Mouse (Mus musculus) neural tube, embryonic 13.5 days (tissue): ENCODE measurements at regions not wholly inside any gene's neighbourhood (a gene's known extent, or its start where the extent isn't known, plus 50 kb on each side); places are given as distances from the start of the nearest gene placed in this dataset.

Experiments used
- ATAC-seq: fragments of 200-750 bp; cut with Nextera tagmentation; 2 replicates; pipeline ENCODE4 v1.8.0; 2017; ENCODE audit warnings: low read depth, mild to moderate bottlenecking, moderate TSS enrichment, moderate library complexity
- H3K27ac ChIP-seq: fragments of 300-500 bp; sonication (generic); replicated peaks from 2 replicates; pipeline ENCODE4 v1.5.1; 2015; ENCODE audit warnings: moderate library complexity, mild to moderate bottlenecking, inconsistent platforms
- H3K27me3 ChIP-seq: fragments of 300-500 bp; sonication (generic); 2 replicates; pipeline ENCODE4 v1.6.1; 2015; ENCODE audit warnings: mild to moderate bottlenecking, inconsistent platforms
- H3K36me3 ChIP-seq: fragments of 300-500 bp; sonication (generic); 2 replicates; pipeline ENCODE4 v1.6.1; 2015; ENCODE audit warnings: mild to moderate bottlenecking, inconsistent platforms
- H3K4me1 ChIP-seq: fragments of 300-500 bp; sonication (generic); replicated peaks from 2 replicates; pipeline ENCODE4 v1.6.1; 2015; ENCODE audit warnings: inconsistent platforms
- H3K4me2 ChIP-seq: fragments of 300-500 bp; sonication (generic); 2 replicates; pipeline ENCODE4 v1.6.1; 2015; ENCODE audit warnings: inconsistent platforms, mild to moderate bottlenecking, moderate library complexity
- H3K4me3 ChIP-seq: fragments of 300-500 bp; sonication (generic); 2 replicates; pipeline ENCODE4 v1.5.1; 2015; ENCODE audit warnings: mild to moderate bottlenecking, inconsistent platforms
- H3K9ac ChIP-seq: fragments of 300-500 bp; sonication (generic); 2 replicates; pipeline ENCODE4 v1.6.1; 2015; ENCODE audit warnings: moderate library complexity, mild to moderate bottlenecking, inconsistent platforms
- H3K9me3 ChIP-seq: fragments of 300-500 bp; sonication (generic); 2 replicates; pipeline ENCODE4 v1.6.1; 2016; ENCODE audit warnings: inconsistent platforms
- WGBS: fragments of 180-500 bp; shearing (Covaris S2); methylation state at CpG from one replicate; pipeline ENCODE4 v1.1.7; 2015; 5-methylcytosine and 5-hydroxymethylcytosine counted together

DNA sequence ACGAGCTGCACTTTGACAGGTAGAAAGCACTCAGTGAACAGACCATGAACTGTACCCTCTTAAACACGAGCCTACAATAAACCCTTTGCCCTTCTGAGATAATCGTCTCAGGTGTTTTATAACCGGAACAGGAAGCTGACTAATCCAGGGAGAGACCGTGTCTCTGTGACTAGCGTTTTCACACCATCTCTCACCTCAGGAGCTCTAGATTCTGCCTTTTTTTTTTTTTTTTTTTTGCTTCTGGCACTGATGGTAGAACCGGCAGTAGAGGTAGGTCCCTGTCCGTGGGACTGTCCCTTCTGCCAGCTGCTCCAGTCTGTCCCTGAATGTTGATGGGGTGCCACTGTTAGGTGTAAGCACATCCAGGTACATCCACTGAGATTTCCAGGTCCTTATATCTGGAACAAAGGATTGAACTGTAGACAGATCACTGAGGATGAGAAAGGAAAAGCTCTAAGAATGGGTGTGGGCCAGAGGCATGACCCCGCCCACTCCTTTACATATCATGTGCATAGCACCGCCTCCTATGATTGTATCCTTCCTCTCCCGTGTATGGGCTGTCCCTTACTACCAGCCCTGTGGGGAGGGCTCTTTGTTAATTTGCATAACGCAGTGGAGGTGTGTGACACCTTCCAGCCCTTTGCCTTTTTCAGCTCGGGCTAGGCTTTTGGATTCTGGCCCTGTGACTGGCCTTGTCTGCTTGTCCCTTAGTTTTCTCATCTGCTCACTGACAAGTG is 70.7 kb upstream of the Lrpap1 start:
- Histone ChIP-seq H3K27me3 (no peaks in the 10 kb centered on the region; the same call in 1 of the 2 replicates), H3K27ac (no peak overlapping the region), H3K9ac (no peak overlapping the region), H3K4me3 (no peak overlapping the region), H3K36me3 (no peaks in the 10 kb centered on the region), H3K4me1 (peaks cover 14% of the 10 kb centered on the region), H3K9me3 (no peaks in the 10 kb centered on the region), H3K4me2 (no peak overlapping the region)
- peak; percentile 63 for ATAC-seq
- WGBS, result 49% methylated on average over 13 of the region's 13 CpGs

DNA sequence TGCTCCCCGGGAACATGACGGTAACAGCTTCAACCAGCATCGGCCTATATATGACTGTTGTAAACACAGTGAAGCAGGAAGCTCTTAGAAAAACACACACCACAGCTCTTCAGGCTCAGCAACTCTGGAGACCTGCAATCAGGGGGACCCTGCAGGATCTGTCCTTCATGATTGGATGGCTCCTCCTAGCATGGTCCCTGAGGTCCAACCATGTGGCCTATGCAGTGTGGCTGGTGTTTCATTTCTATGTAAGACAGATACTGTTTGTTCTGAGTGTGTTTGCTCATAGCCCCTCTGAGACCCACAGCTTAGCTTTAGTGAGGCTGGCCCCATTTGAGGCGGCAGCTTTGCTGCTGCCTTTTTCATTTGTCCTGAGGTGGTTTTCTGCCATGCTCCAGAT is 68.8 kb upstream of the Lrpap1 start:
- H3K9ac ChIP-seq, result no peak overlapping the region
- H3K9me3 ChIP-seq, result no peaks in the 10 kb centered on the region
- H3K27ac ChIP-seq, result peak overlapping the region; percentile 33; the same call in 1 of the 2 replicates
- peaks cover 30% of the 10 kb centered on the region for H3K4me1 ChIP-seq
- H3K36me3 ChIP-seq, result no peaks in the 10 kb centered on the region
- no peak for ATAC-seq
- no peak overlapping the region for H3K4me3 ChIP-seq
- 76% methylated on average over 4 of the region's 4 CpGs for WGBS
- H3K4me2 ChIP-seq, result no peak overlapping the region
- H3K27me3 ChIP-seq, result no peaks in the 10 kb centered on the region; the same call in 1 of the 2 replicates

DNA sequence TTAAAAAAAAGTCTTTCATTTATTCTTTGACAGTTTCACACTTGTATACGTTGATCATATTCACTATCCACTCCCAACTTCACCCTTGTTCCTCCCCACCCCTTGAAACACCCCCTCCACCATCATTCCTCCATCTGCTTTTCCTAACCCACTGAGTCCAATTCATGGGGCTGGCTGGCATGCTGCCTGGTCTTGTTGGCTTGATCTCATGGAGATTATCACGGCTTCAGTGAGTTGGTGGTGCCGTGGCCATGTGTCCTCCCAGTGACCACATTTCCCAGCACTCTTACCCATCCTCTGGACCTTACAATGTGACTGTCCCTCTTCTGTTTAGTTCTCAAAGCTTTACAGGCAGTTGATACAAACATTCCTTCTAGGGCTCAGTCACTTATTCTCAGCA is 65.8 kb upstream of the Lrpap1 start:
- ATAC-seq, result no peak
- peak overlapping the region; percentile 74 for H3K27ac ChIP-seq
- H3K36me3 ChIP-seq, result no peaks in the 10 kb centered on the region
- peaks cover 30% of the 10 kb centered on the region for H3K4me1 ChIP-seq
- no peak overlapping the region for H3K9ac ChIP-seq
- H3K4me3 ChIP-seq, result no peak overlapping the region
- 0 out of 2 replicates have a peak, but pooled peaks cover 8% of the 10 kb centered on the region for H3K9me3 ChIP-seq
- no peaks in the 10 kb centered on the region for H3K27me3 ChIP-seq
- H3K4me2 ChIP-seq, result no peak overlapping the region
- 58% methylated on average over 3 of the region's 3 CpGs for WGBS

DNA sequence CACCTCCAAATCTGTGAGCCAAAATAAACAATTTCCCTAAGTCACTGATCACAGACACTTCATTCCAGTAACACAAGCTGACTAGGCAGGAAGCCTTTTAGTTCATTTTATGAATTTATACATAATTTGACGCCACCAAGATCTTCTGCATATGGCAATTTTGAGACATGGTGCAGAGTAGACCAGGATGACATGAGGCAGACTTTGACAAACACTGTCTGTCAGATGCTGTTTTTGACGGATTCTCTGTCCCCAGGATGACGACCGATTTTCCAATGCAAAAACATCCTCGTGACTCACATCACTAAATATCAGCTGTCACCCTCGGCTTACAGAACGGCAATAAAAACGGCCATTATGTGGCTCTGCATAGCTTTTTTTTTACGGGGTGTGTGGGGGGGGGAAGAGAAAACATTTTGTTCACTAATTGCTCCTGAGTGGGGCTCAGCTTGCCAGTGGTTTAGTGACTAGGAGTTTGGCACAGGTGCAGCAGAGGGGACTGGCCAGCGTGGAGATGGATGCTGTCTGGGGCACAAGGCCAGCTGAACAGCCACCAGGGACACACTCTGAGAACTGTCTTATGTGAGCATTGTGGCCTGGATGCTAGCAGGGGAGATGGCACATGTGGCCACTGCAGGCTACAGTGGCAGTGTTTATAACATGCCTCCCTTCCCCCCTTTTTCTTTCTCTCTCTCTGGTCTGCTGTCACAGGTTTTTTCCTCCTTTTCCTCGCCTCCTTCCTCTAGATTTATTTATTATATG is 65.0 kb upstream of the Lrpap1 start:
- no peaks in the 10 kb centered on the region for H3K36me3 ChIP-seq
- 0 out of 2 replicates have a peak, but pooled peaks cover 8% of the 10 kb centered on the region for H3K9me3 ChIP-seq
- ATAC-seq, result peak; percentile 62; the same call in 1 of the 2 replicates
- no peaks in the 10 kb centered on the region for H3K27me3 ChIP-seq
- no peak overlapping the region for H3K4me2 ChIP-seq
- 41% methylated on average over 11 of the region's 11 CpGs for WGBS
- no peak overlapping the region for H3K9ac ChIP-seq
- H3K4me1 ChIP-seq, result peaks cover 30% of the 10 kb centered on the region
- H3K4me3 ChIP-seq, result no peak overlapping the region
- peak overlapping the region; percentile 74 for H3K27ac ChIP-seq

DNA sequence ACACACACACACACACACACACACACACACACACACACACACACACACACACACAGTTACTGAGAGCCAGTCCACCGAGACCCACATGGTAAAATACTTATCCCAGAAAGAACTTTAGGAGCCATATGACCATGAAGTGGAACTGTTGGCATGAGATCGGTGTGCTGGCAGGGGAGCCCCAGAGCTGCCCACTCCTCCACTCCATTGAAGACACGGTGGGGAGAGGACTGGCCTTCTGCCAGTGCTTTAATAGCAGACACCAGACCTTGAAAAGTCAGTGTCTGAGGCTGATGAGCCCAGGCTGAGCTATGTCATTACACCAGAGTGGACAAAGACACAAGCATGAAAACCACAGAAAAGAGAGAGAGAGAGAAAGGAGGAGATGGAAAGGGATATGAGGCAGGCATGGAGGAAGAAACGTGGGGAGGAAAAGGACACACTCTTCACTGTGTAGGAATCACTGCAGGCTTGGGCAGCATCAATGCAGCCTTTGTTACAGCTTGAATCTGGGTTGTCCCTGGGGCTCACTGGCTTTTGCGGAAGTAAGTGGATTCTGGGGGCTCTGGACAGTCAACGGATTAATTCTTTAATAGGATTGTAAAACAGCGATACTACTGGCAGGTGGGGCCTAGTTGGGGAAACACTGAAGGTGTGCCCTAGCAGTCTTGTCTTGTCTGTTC is 64.2 kb upstream of the Lrpap1 start:
- peak; percentile 29; the same call in 1 of the 2 replicates for ATAC-seq

DNA sequence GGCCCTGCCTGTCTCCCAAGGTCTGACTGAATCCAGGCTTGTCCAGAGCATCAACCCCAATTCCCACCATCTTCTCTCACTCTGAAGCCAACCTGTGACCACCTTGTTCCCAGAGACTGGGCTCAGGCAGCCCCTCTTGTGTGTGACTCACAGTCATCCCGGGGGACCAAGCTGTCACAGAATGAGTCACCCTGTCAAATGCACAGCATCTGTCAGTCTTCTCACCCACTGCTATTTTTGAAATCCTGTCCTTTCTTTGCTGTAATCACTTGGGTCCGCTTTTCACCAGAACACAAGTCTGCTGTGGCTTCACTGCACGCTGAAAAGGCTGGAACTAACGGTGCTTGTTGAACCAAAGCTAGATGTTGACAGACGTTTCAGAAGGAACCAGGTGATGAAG is 63.3 kb upstream of the Lrpap1 start:
- WGBS, result 78% methylated on average over 5 of the region's 5 CpGs
- no peak for ATAC-seq
- Histone ChIP-seq H3K27ac (no peak overlapping the region), H3K4me2 (no peak overlapping the region), H3K9me3 (0 out of 2 replicates have a peak, but pooled peaks cover 8% of the 10 kb centered on the region), H3K4me1 (peaks cover 26% of the 10 kb centered on the region), H3K27me3 (no peaks in the 10 kb centered on the region), H3K36me3 (no peaks in the 10 kb centered on the region), H3K9ac (no peak overlapping the region), H3K4me3 (no peak overlapping the region)

More for the DNA sequence above, 64.2 kb upstream of the Lrpap1 start:
- Histone ChIP-seq H3K27ac (peak overlapping the region; percentile 74), H3K4me1 (peaks cover 30% of the 10 kb centered on the region), H3K9ac (no peak overlapping the region), H3K4me3 (no peak overlapping the region), H3K9me3 (0 out of 2 replicates have a peak, but pooled peaks cover 8% of the 10 kb centered on the region), H3K36me3 (no peaks in the 10 kb centered on the region), H3K27me3 (no peaks in the 10 kb centered on the region), H3K4me2 (no peak overlapping the region)
- 67% methylated on average over 7 of the region's 7 CpGs for WGBS

DNA sequence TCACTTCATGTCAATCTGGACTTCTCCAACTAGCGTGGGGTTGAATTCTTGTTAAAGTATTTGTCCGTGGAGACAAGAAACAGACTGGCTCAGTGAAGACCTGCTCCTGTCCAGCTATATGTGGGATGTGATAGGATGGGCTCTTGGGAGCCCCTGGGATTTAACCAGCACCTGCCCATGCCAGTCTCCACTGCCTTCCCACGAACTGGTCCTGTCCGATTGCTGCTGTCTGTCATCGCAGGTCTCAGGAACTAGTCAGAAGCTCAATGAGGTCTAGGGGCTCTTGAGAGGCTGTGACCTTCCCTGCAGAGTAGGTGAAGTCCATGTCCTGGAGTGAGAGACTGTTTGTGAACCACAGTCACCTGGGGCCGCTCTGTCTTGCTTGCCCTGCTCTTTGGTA is 62.8 kb upstream of the Lrpap1 start:
- Histone ChIP-seq H3K4me1 (peaks cover 26% of the 10 kb centered on the region), H3K36me3 (no peaks in the 10 kb centered on the region), H3K4me2 (no peak overlapping the region), H3K9ac (no peak overlapping the region), H3K9me3 (0 out of 2 replicates have a peak, but pooled peaks cover 8% of the 10 kb centered on the region), H3K27ac (no peak overlapping the region), H3K27me3 (no peaks in the 10 kb centered on the region), H3K4me3 (no peak overlapping the region)
- ATAC-seq, result no peak
- 92% methylated on average over 6 of the region's 6 CpGs for WGBS

DNA sequence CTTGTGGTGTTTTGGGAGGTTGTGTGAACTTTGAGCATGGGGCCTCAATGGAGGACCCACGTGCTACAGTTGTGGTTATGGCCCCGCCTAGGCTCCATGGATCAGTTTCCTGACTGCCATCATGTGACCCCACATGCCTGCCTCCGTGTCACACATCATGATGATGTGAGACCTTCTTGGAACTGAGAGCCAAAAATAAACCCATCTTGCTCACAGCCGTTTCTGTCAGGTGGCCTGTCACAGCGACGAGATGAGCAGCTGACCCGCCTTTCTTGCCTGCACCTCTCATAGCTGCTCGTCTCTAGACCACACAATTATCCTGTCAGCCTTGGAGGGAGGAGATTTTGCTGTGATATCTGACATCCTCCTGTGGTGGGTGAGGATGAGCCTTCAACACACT is 60.4 kb upstream of the Lrpap1 start:
- no peak for ATAC-seq
- Histone ChIP-seq H3K9ac (no peak overlapping the region), H3K4me2 (no peak overlapping the region), H3K9me3 (0 out of 2 replicates have a peak, but pooled peaks cover 8% of the 10 kb centered on the region), H3K27ac (no peak overlapping the region), H3K27me3 (no peaks in the 10 kb centered on the region), H3K36me3 (no peaks in the 10 kb centered on the region), H3K4me3 (no peak overlapping the region), H3K4me1 (peaks cover 13% of the 10 kb centered on the region)
- WGBS, result 80% methylated on average over 8 of the region's 8 CpGs

DNA sequence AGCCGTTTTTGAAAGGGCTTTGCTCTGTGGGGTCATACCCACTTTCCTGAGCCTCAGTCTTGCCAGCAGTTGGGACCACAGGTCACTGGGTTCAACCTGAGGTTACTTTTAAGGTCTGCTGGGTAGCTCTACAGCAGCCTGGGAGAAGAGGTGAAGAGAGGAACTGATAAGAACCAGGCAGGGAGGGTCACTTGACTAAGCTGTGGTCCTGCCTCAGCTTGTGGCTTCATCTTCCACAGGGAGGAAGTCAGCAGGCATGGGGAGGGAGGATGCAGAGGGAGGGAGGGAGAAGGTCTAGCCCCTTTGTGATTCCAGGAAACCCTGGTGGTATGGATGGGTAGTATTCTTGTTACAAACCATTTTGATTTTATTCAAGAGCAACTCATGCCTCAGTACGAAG is 59.9 kb upstream of the Lrpap1 start:
- whole genome bisulfite sequencing, result 68% methylated on average over 2 of the region's 2 CpGs
- ATAC-seq, result no peak
- no peaks in the 10 kb centered on the region for H3K27me3 ChIP-seq

DNA sequence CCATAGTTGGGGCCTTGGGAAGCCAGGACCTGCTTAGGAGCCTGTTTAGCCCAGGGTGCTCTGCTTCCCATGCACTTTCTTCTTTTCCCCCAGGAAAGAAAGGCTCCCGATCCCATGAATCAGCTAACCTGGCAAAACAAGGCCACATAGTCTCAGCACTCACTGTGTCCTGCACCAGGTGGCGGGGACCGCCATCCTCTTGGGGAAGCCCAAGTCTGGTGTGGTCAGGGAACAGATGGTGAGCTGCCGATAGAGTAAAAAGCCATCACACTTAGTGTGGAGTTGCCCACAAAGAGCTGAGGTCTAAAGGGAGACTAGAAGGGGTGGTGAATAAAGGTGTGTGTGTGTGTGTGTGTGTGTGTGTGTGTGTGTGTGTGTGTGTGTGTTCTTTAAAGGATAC is 57.0 kb upstream of the Lrpap1 start:
- ATAC-seq, result no peak
- no peak overlapping the region for H3K4me3 ChIP-seq
- H3K36me3 ChIP-seq, result no peaks in the 10 kb centered on the region
- H3K27me3 ChIP-seq, result no peaks in the 10 kb centered on the region
- no peak overlapping the region for H3K27ac ChIP-seq
- H3K4me2 ChIP-seq, result no peak overlapping the region
- H3K9ac ChIP-seq, result no peak overlapping the region
- peaks cover 22% of the 10 kb centered on the region for H3K4me1 ChIP-seq
- 0 out of 2 replicates have a peak, but pooled peaks cover 6% of the 10 kb centered on the region for H3K9me3 ChIP-seq
- 87% methylated on average over 4 of the region's 4 CpGs for WGBS

More for the DNA sequence above, 59.9 kb upstream of the Lrpap1 start:
- no peak overlapping the region for H3K4me2 ChIP-seq
- peaks cover 8% of the 10 kb centered on the region for H3K4me1 ChIP-seq
- H3K4me3 ChIP-seq, result no peak overlapping the region
- no peaks in the 10 kb centered on the region for H3K36me3 ChIP-seq
- H3K9ac ChIP-seq, result no peak overlapping the region
- H3K9me3 ChIP-seq, result 0 out of 2 replicates have a peak, but pooled peaks cover 8% of the 10 kb centered on the region
- no peak overlapping the region for H3K27ac ChIP-seq

DNA sequence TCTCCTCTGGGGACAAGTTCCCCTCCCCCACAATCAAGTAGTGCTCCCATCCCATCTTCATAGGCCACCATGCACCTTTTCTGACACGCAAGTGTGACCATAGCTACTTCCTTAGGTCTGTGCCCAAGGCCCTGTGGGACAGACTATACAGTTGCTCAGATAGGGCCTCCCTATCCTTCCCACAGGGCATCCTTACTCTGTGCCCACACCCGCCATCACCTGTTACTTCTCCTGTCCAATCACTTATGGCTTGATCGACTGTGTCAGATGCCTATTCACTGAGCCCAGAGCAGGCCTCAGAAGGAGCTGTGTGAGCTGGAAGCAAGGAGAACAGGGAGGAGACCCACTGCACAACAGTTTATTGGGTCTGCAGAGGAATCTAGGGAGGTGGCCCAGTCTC is 56.6 kb upstream of the Lrpap1 start:
- Histone ChIP-seq H3K36me3 (no peaks in the 10 kb centered on the region), H3K27ac (no peak overlapping the region), H3K4me3 (no peak overlapping the region), H3K4me2 (no peak overlapping the region), H3K9me3 (0 out of 2 replicates have a peak, but pooled peaks cover under 1% of the 10 kb centered on the region), H3K4me1 (peaks cover 22% of the 10 kb centered on the region), H3K9ac (no peak overlapping the region), H3K27me3 (no peaks in the 10 kb centered on the region)
- ATAC-seq, result no peak
- WGBS, result 90% methylated on average over 3 of the region's 3 CpGs
